Mouse (Mus musculus): ENCODE data around the gene Ccdc80.

- no peak for TF ChIP-seq GATA1 (IDR thresholded peaks at IDR 0.05; ENCODE audit: borderline replicate concordance, low read length)
- TF ChIP-seq FLI1 (IDR thresholded peaks at IDR 0.05; ENCODE audit: low read length): no peak
These were observed 1.8 kb downstream of the Ccdc80 start for GRCm38 (mm10) chr16:45095030-45095429.
